Mouse (Mus musculus) neural tube, embryonic 11.5 days (tissue): ENCODE data around the gene Vmn1r3. TPM values are rescaled to one million over a fixed set of nuclear protein-coding genes. Genes with fewer than 3 reads are reported as not detected.
"Not testable (repeated sequence)": the region's sequence is repeated elsewhere in the genome, so short reads cannot be mapped to it uniquely, and the experiment has no call there.

Experiments used
- ATAC-seq: fragments of 200-750 bp; cut with Nextera tagmentation; 2 replicates; pipeline ENCODE4 v1.8.0; 2017; ENCODE audit warnings: moderate number of reproducible peaks, mild to moderate bottlenecking, moderate TSS enrichment, moderate library complexity; ENCODE audit not compliant: insufficient read depth, low FRiP score, low TSS enrichment
- DNase-seq: peaks from one replicate; pipeline ENCODE4 v3.0.0-alpha.2; 2015; ENCODE audit warnings: low spot score
- H3K27ac ChIP-seq: fragments of 300-500 bp; sonication (generic); 2 replicates; pipeline ENCODE4 v1.5.1; 2014; ENCODE audit warnings: low read depth, mild to moderate bottlenecking, low read length
- H3K27me3 ChIP-seq: fragments of 300-500 bp; sonication (generic); 2 replicates; pipeline ENCODE4 v1.6.1; 2014; ENCODE audit warnings: mild to moderate bottlenecking, low read length, mixed read lengths; ENCODE audit not compliant: control insufficient read depth, insufficient read depth
- H3K36me3 ChIP-seq: fragments of 300-500 bp; sonication (generic); 2 replicates; pipeline ENCODE4 v1.6.1; 2014; ENCODE audit warnings: mild to moderate bottlenecking, low read length, moderate library complexity, mixed read lengths; ENCODE audit not compliant: control insufficient read depth, insufficient read depth
- H3K4me1 ChIP-seq: fragments of 300-500 bp; sonication (generic); 2 replicates; pipeline ENCODE4 v1.6.1; 2014; ENCODE audit warnings: low read length, mixed read lengths; ENCODE audit not compliant: control insufficient read depth, insufficient read depth
- H3K4me2 ChIP-seq: fragments of 300-500 bp; sonication (generic); 2 replicates; pipeline ENCODE4 v1.6.1; 2014; ENCODE audit warnings: low read depth, mild to moderate bottlenecking, moderate library complexity
- H3K4me3 ChIP-seq: fragments of 300-500 bp; sonication (generic); 2 replicates; pipeline ENCODE4 v1.5.1; 2014; ENCODE audit warnings: low read depth, low read length
- H3K9ac ChIP-seq: fragments of 300-500 bp; sonication (generic); 2 replicates; pipeline ENCODE4 v1.6.1; 2014; ENCODE audit warnings: mild to moderate bottlenecking, low read length
- H3K9me3 ChIP-seq: fragments of 300-500 bp; sonication (generic); 2 replicates; pipeline ENCODE4 v1.6.1; 2016; ENCODE audit warnings: low read length; ENCODE audit not compliant: control insufficient read depth
- WGBS: fragments of 180-500 bp; shearing (Covaris S2); extraction: QIAGEN DNeasy Blood & Tissue Kit; methylation state at CpG from one replicate; pipeline ENCODE4 v1.1.7; 2014; 5-methylcytosine and 5-hydroxymethylcytosine counted together
- polyA plus RNA-seq: library from polyadenylated mRNA; unstranded; fragments of >200 nt; fragmentation: Nextera tagmentation; extraction: Ambion mirVana; gene quantifications from 2 replicates; pipeline ENCODE4 v1.2.1, GENCODE M21; 2014

The Vmn1r3 gene
- polyA plus RNA-seq: not detected in 2 replicates

GRCm38 (mm10) chr4:3185258-3185657 lies at the start of gene Vmn1r3:
Gene Vmn1r3 (minus strand): TSS chr4:3185358.
- H3K27me3 ChIP-seq, H3K27ac ChIP-seq, H3K4me1 ChIP-seq, H3K4me2 ChIP-seq, H3K9ac ChIP-seq, H3K4me3 ChIP-seq, H3K9me3 ChIP-seq, ATAC-seq, DNase-seq, H3K36me3 ChIP-seq: not testable (repeated sequence)
- WGBS: 87% methylated on average over 1 of the region's 1 CpGs

- WGBS: 74% methylated on average over 6 of the region's 6 CpGs
- no peak for DNase-seq
- Histone ChIP-seq H3K9ac (no peak overlapping the region), H3K27ac (no peak overlapping the region), H3K4me1 (no peaks in the 10 kb centered on the region), H3K36me3 (no peaks in the 10 kb centered on the region), H3K9me3 (peaks cover 26% of the 10 kb centered on the region), H3K27me3 (no peaks in the 10 kb centered on the region), H3K4me3 (no peak overlapping the region), H3K4me2 (no peak overlapping the region)
- ATAC-seq: no peak
Observed at GRCm38 (mm10) chr4:3232053-3232452, 46.9 kb upstream of the Vmn1r3 start.

- WGBS: 13% methylated on average over 21 of the region's 48 CpGs
- Histone ChIP-seq H3K4me1 (no peaks in the 10 kb centered on the region), H3K4me2 (peak overlapping the region; percentile 54), H3K27me3 (no peaks in the 10 kb centered on the region), H3K9me3 (peaks cover 29% of the 10 kb centered on the region), H3K27ac (no peak overlapping the region), H3K9ac (no peak overlapping the region), H3K36me3 (no peaks in the 10 kb centered on the region), H3K4me3 (peak overlapping the region; percentile 26)
- ATAC-seq (no peak), DNase-seq (peak; percentile 33)
Observed at GRCm38 (mm10) chr4:3230908-3231684, 45.9 kb upstream of the Vmn1r3 start.

GRCm38 (mm10) chr4:3229532-3229931 lies 44.4 kb upstream of the Vmn1r3 start:
- DNase-seq: no peak

GRCm38 (mm10) chr4:3228476-3228875 lies 43.3 kb upstream of the Vmn1r3 start:
- Histone ChIP-seq H3K36me3 (no peaks in the 10 kb centered on the region), H3K4me2 (no peak overlapping the region), H3K9ac (no peak overlapping the region), H3K9me3 (peaks cover 40% of the 10 kb centered on the region), H3K4me1 (no peaks in the 10 kb centered on the region), H3K27ac (no peak overlapping the region), H3K27me3 (no peaks in the 10 kb centered on the region), H3K4me3 (no peak overlapping the region)
- ATAC-seq (no peak), DNase-seq (no peak)
- WGBS: 66% methylated on average over 4 of the region's 4 CpGs

More at GRCm38 (mm10) chr4:3229532-3229931, 44.4 kb upstream of the Vmn1r3 start:
- H3K27me3 ChIP-seq: no peaks in the 10 kb centered on the region
- H3K4me2 ChIP-seq: no peak overlapping the region
- no peak for ATAC-seq
- no peak overlapping the region for H3K4me3 ChIP-seq
- no peaks in the 10 kb centered on the region for H3K36me3 ChIP-seq
- no peaks in the 10 kb centered on the region for H3K4me1 ChIP-seq
- H3K27ac ChIP-seq: no peak overlapping the region
- no peak overlapping the region for H3K9ac ChIP-seq
- WGBS: 77% methylated on average over 4 of the region's 4 CpGs
- H3K9me3 ChIP-seq: peaks cover 40% of the 10 kb centered on the region

- no peaks in the 10 kb centered on the region for H3K36me3 ChIP-seq
- no peak overlapping the region for H3K27ac ChIP-seq
- H3K4me1 ChIP-seq: no peaks in the 10 kb centered on the region
- H3K9me3 ChIP-seq: peaks cover 40% of the 10 kb centered on the region
- DNase-seq: no peak
- 70% methylated on average over 5 of the region's 5 CpGs for WGBS
- no peak overlapping the region for H3K9ac ChIP-seq
- H3K4me2 ChIP-seq: no peak overlapping the region
- ATAC-seq: no peak
- no peak overlapping the region for H3K4me3 ChIP-seq
- no peaks in the 10 kb centered on the region for H3K27me3 ChIP-seq
Observed at GRCm38 (mm10) chr4:3227751-3228150, 42.6 kb upstream of the Vmn1r3 start.

- Histone ChIP-seq H3K27me3 (no peaks in the 10 kb centered on the region), H3K9ac (no peak overlapping the region), H3K27ac (no peak overlapping the region), H3K4me1 (no peaks in the 10 kb centered on the region), H3K36me3 (no peaks in the 10 kb centered on the region), H3K4me3 (no peak overlapping the region), H3K9me3 (peaks cover 35% of the 10 kb centered on the region), H3K4me2 (no peak overlapping the region)
- WGBS: 73% methylated on average over 3 of the region's 3 CpGs
- no peak for ATAC-seq
- no peak for DNase-seq
Observed at GRCm38 (mm10) chr4:3226488-3226887, 41.3 kb upstream of the Vmn1r3 start.

GRCm38 (mm10) chr4:3225416-3225815 lies 40.3 kb upstream of the Vmn1r3 start:
- H3K4me2 ChIP-seq, H3K27me3 ChIP-seq, H3K4me3 ChIP-seq, H3K9ac ChIP-seq, H3K27ac ChIP-seq, H3K36me3 ChIP-seq, ATAC-seq, DNase-seq, H3K4me1 ChIP-seq: not testable (repeated sequence)
- 64% methylated on average over 3 of the region's 3 CpGs for WGBS
- peaks cover 35% of the 10 kb centered on the region for H3K9me3 ChIP-seq

GRCm38 (mm10) chr4:3224848-3225247 lies 39.7 kb upstream of the Vmn1r3 start:
- not testable (repeated sequence) for ATAC-seq, H3K4me3 ChIP-seq, H3K27ac ChIP-seq, H3K36me3 ChIP-seq, H3K27me3 ChIP-seq, H3K4me1 ChIP-seq, DNase-seq, H3K9ac ChIP-seq, H3K4me2 ChIP-seq
- peaks cover 33% of the 10 kb centered on the region for H3K9me3 ChIP-seq
- WGBS: 51% methylated on average over 3 of the region's 3 CpGs
